Mouse (Mus musculus): ENCODE data around the gene Dock8. TPM values are rescaled to one million over a fixed set of nuclear protein-coding genes. Genes with fewer than 3 reads are reported as not detected.
"Not testable (repeated sequence)": the region's sequence is repeated elsewhere in the genome, so short reads cannot be mapped to it uniquely, and the experiment has no call there.

Dock8 gene
- polyA plus RNA-seq, 1 experiment, result 0.57 TPM

DNA sequence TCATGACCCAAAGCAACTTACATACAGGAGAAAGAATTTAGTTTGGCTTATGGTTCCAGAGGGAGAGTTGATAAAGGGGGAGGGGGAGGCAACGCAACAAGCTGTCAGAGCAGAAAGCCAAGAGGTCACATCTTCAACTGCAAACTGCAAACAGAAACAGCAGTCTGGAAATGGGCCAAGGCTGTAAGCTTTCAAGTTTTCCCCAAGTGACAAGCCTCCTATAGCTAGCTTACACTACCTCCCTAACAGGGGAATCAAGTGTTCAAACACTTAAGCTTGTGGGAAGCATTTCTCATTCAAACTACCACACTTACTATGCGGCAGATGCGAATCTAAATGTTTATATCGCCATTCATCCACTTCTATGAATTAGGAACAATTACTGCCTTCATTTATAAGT, 4.5 kb downstream of the Dock8 start:
- H3K36me3 ChIP-seq (ENCODE audit: control insufficient read depth, insufficient read depth, low read length, poor library complexity, severe bottlenecking), result no peaks in the 10 kb centered on the region
- H3K4me1 ChIP-seq (ENCODE audit: control insufficient read depth, insufficient read depth, low read length), result no peaks in the 10 kb centered on the region
- no peak overlapping the region for H3K27ac ChIP-seq (ENCODE audit: insufficient read depth, low read length)
- H3K4me3 ChIP-seq (ENCODE audit: low read depth, low read length), result no peak overlapping the region
- peaks cover 19% of the 10 kb centered on the region for H3K27me3 ChIP-seq (ENCODE audit: control insufficient read depth, insufficient read depth, low read length, poor library complexity, severe bottlenecking)
- H3K9ac ChIP-seq (ENCODE audit: low read depth, poor library complexity, severe bottlenecking), result no peak overlapping the region
- TF ChIP-seq CTCF (IDR thresholded peaks at IDR 0.05; ENCODE audit: low read depth, low read length) (no peak), EP300 (IDR thresholded peaks at IDR 0.05; ENCODE audit: insufficient read depth, low read depth, low read length) (no peak), POLR2A (IDR thresholded peaks at IDR 0.05; ENCODE audit: insufficient read depth, low read length) (no peak)
- H3K9me3 ChIP-seq (replicated peaks; ENCODE audit: control insufficient read depth, insufficient read depth, low read length, poor library complexity, severe bottlenecking), result no peaks in the 10 kb centered on the region

DNA sequence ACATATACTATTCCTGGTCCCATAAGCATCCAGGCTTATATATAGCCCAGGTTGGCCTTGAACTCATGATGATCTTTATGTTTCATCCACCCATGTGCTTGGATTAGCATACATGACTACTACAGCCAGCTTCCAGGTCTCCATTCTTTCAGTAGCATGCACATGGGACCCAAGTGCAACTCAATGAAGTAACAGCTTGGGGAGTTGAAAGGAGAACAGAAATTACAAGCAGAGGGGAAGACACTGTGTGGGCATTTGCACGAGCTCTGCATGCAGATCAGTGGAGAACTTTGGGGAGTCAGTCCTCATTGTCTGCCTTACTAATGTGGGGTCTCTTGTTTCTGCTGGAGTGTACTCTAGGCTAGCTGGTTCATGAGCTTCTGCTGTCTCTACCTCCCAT, 7.4 kb downstream of the Dock8 start:
- no peak overlapping the region for H3K9ac ChIP-seq (ENCODE audit: low read depth, poor library complexity, severe bottlenecking)
- no peaks in the 10 kb centered on the region for H3K4me1 ChIP-seq (ENCODE audit: control insufficient read depth, insufficient read depth, low read length)
- no peaks in the 10 kb centered on the region for H3K36me3 ChIP-seq (ENCODE audit: control insufficient read depth, insufficient read depth, low read length, poor library complexity, severe bottlenecking)
- H3K27me3 ChIP-seq (ENCODE audit: control insufficient read depth, insufficient read depth, low read length, poor library complexity, severe bottlenecking), result peaks cover 2% of the 10 kb centered on the region; the same call in 1 of the 2 replicates
- H3K4me3 ChIP-seq (ENCODE audit: low read depth, low read length), result no peak overlapping the region
- no peaks in the 10 kb centered on the region for H3K9me3 ChIP-seq (replicated peaks; ENCODE audit: control insufficient read depth, insufficient read depth, low read length, poor library complexity, severe bottlenecking)
- no peak for TF ChIP-seq EP300 (IDR thresholded peaks at IDR 0.05; ENCODE audit: insufficient read depth, low read depth, low read length)
- no peak for TF ChIP-seq POLR2A (IDR thresholded peaks at IDR 0.05; ENCODE audit: insufficient read depth, low read length)
- no peak for TF ChIP-seq CTCF (IDR thresholded peaks at IDR 0.05; ENCODE audit: low read depth, low read length)
- no peak overlapping the region for H3K27ac ChIP-seq (ENCODE audit: insufficient read depth, low read length)

DNA sequence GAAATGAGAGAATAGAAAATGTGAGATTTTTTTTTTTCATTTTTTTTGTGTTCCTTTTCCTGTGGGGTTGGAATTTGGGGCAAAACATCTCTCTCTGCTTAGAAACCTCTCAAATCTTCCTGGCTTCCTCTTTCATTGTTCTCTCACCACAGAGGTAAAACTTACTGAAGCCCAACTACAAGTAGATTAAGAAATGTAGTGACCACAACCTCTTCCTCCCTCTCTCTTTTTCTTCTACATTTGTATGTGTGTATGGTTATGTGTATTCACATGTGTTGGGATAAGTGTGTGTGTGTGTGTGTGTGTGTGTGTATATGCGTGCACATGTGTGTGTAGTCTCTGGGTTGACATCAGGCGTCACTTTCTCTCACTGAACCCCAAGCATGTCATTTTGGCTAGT, 9.2 kb downstream of the Dock8 start:
- no peaks in the 10 kb centered on the region for H3K36me3 ChIP-seq (ENCODE audit: control insufficient read depth, insufficient read depth, low read length, poor library complexity, severe bottlenecking)

DNA sequence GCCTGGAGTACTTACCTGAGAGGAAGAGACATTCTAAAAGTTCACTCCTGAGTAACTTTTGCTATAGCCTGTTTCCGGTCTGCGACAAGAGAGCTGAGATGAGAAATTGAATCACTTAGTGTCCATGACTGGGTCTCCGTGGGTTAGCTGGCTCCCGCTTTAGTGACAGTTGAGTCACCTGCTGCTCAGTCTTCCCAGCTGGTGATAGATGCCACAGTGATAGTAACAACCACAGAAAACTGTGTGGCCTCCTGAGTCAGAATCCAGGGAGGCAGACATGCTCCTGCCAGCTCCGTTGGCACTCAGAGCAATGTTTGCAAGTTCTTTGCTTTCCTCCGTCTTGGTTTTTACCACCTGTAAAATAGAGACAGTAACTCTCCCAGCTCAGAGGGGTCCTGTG, 23.4 kb downstream of the Dock8 start:
- H3K27me3 ChIP-seq (ENCODE audit: control insufficient read depth, insufficient read depth, low read length, poor library complexity, severe bottlenecking), result no peaks in the 10 kb centered on the region
- no peaks in the 10 kb centered on the region for H3K4me1 ChIP-seq (ENCODE audit: control insufficient read depth, insufficient read depth, low read length)
- no peak overlapping the region for H3K4me3 ChIP-seq (ENCODE audit: low read depth, low read length)
- H3K9me3 ChIP-seq (replicated peaks; ENCODE audit: control insufficient read depth, insufficient read depth, low read length, poor library complexity, severe bottlenecking), result no peaks in the 10 kb centered on the region
- no peak overlapping the region for H3K9ac ChIP-seq (ENCODE audit: low read depth, poor library complexity, severe bottlenecking)
- no peak for TF ChIP-seq POLR2A (IDR thresholded peaks at IDR 0.05; ENCODE audit: insufficient read depth, low read length)
- TF ChIP-seq CTCF (IDR thresholded peaks at IDR 0.05; ENCODE audit: low read depth, low read length), result no peak
- no peak for TF ChIP-seq EP300 (IDR thresholded peaks at IDR 0.05; ENCODE audit: insufficient read depth, low read depth, low read length)
- H3K27ac ChIP-seq (ENCODE audit: insufficient read depth, low read length), result no peak overlapping the region
- H3K36me3 ChIP-seq (ENCODE audit: control insufficient read depth, insufficient read depth, low read length, poor library complexity, severe bottlenecking), result no peaks in the 10 kb centered on the region

More for the DNA sequence above, 9.2 kb downstream of the Dock8 start:
- H3K27ac ChIP-seq (ENCODE audit: insufficient read depth, low read length), result no peak overlapping the region
- TF ChIP-seq EP300 (IDR thresholded peaks at IDR 0.05; ENCODE audit: insufficient read depth, low read depth, low read length), result no peak
- no peak for TF ChIP-seq CTCF (IDR thresholded peaks at IDR 0.05; ENCODE audit: low read depth, low read length)
- no peak for TF ChIP-seq POLR2A (IDR thresholded peaks at IDR 0.05; ENCODE audit: insufficient read depth, low read length)
- no peaks in the 10 kb centered on the region for H3K4me1 ChIP-seq (ENCODE audit: control insufficient read depth, insufficient read depth, low read length)
- no peak overlapping the region for H3K9ac ChIP-seq (ENCODE audit: low read depth, poor library complexity, severe bottlenecking)
- no peaks in the 10 kb centered on the region for H3K9me3 ChIP-seq (replicated peaks; ENCODE audit: control insufficient read depth, insufficient read depth, low read length, poor library complexity, severe bottlenecking)
- no peaks in the 10 kb centered on the region for H3K27me3 ChIP-seq (ENCODE audit: control insufficient read depth, insufficient read depth, low read length, poor library complexity, severe bottlenecking)
- no peak overlapping the region for H3K4me3 ChIP-seq (ENCODE audit: low read depth, low read length)

DNA sequence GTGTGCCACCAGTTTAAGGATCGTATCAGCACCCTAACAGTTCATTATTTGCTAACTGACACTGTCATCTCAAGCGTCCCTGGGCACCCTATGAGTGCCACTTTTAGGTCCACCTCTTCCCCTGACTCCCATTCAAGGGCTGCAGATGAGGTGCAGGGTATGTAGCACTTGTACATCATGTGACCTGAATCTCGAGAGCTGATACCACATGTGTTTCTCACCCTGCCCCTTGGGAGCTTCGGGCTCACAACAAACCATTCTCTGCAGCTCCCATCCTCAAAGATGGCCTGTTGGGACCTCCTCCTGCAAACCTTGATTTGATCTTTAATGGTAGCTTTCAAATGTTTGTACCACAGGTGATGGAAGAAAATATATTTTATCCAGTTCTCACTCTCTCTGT, 32.4 kb downstream of the Dock8 start:
- no peak for TF ChIP-seq POLR2A (IDR thresholded peaks at IDR 0.05; ENCODE audit: insufficient read depth, low read length)
- TF ChIP-seq EP300 (IDR thresholded peaks at IDR 0.05; ENCODE audit: insufficient read depth, low read depth, low read length), result no peak
- Histone ChIP-seq H3K9ac (ENCODE audit: low read depth, poor library complexity, severe bottlenecking) (no peak overlapping the region), H3K36me3 (ENCODE audit: control insufficient read depth, insufficient read depth, low read length, poor library complexity, severe bottlenecking) (no peaks in the 10 kb centered on the region), H3K27me3 (ENCODE audit: control insufficient read depth, insufficient read depth, low read length, poor library complexity, severe bottlenecking) (no peaks in the 10 kb centered on the region), H3K4me1 (ENCODE audit: control insufficient read depth, insufficient read depth, low read length) (no peaks in the 10 kb centered on the region), H3K27ac (ENCODE audit: insufficient read depth, low read length) (no peak overlapping the region), H3K4me3 (ENCODE audit: low read depth, low read length) (no peak overlapping the region), H3K9me3 (replicated peaks; ENCODE audit: control insufficient read depth, insufficient read depth, low read length, poor library complexity, severe bottlenecking) (no peaks in the 10 kb centered on the region)

DNA sequence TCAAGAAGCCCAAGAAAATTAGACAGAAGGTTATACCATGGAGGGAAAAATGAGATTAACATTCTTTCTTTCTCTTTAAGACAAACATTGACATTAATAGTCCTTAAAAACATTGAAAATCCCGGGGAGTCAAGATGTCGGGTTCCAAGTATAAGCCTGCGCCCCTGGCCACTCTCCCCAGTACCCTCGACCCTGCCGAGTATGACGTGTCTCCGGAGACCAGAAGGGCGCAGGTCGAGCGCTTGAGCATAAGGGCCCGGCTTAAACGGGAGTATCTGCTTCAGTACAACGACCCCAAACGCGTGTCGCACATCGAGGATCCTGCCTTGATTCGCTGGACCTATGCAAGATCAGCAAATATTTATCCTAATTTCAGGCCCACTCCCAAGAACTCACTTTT, 33.7 kb downstream of the Dock8 start:
- not testable (repeated sequence) for H3K9ac ChIP-seq (ENCODE audit: low read depth, poor library complexity, severe bottlenecking); H3K27ac ChIP-seq (ENCODE audit: insufficient read depth, low read length); H3K27me3 ChIP-seq (ENCODE audit: control insufficient read depth, insufficient read depth, low read length, poor library complexity, severe bottlenecking); H3K36me3 ChIP-seq (ENCODE audit: control insufficient read depth, insufficient read depth, low read length, poor library complexity, severe bottlenecking); H3K4me3 ChIP-seq (ENCODE audit: low read depth, low read length); H3K9me3 ChIP-seq (replicated peaks; ENCODE audit: control insufficient read depth, insufficient read depth, low read length, poor library complexity, severe bottlenecking); H3K4me1 ChIP-seq (ENCODE audit: control insufficient read depth, insufficient read depth, low read length)
